Mouse (Mus musculus): ENCODE data around the gene Tcam1. TPM values are rescaled to one million over a fixed set of nuclear protein-coding genes. Genes with fewer than 3 reads are reported as not detected.

The Tcam1 gene
- total and polyA plus RNA-seq, 3 experiments = 0.10 TPM; not detected in 2

DNA sequence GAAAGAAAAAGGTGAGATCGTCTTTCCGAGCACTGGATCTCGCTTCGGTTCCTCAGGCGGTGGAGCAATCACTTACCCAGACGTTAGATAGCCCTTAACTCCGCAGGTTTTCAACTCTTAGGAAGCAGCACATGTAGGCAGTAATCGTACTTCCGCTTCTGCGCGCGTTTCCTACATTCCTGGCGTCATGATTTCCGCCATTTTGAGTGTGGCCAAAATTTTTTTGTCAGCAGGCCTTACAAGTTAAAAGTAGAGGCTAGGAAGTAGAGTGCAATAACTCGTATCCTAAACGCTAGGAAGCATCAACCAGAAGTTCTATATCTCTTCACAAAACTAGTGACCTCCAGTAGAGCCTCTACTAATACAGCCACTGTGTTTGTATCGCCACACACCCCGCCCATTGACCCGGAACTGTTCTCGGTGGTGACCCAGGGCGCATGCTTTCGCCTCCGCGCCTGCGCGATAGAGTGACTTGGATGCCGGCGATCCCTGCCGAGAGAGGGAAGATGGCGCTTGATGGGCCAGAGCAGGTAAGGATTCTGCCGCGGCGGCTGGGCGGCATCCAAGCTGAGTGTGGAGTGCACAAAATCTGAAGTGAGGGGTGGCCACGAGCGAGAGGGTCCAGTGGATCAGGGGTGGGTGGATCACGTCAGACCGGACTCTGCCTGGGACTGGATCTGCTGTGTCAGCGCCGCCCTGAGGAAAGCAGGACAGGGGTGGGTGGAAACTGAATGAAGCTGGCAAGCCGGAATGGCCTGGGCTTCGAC is 20.6 kb upstream of the Tcam1 start, which contains the start of the genes Ftsj3 and Psmc5:
TSS of gene Ftsj3 (minus strand) at position 395 of the 767 bp plus-strand sequence.
TSS of gene Psmc5 (plus strand) at position 470 of the 767 bp plus-strand sequence.
- Histone ChIP-seq H3K79me2 (replicated peaks; ENCODE audit: control insufficient read depth, insufficient read depth, low read length) (no peaks in the 10 kb centered on the region), H3K36me3 (ENCODE audit: control insufficient read depth, insufficient read depth, low read length) (peaks cover 2% of the 10 kb centered on the region), H3K9ac (ENCODE audit: low read depth, low read length) (peak within 1 kb of the TSS; percentile 89), H3K4me3 (peak within 1 kb of the TSS; percentile 71), H3K27ac (peak within 1 kb of the TSS; percentile 83), H3K27me3 (ENCODE audit: control insufficient read depth, insufficient read depth, low read length) (no peaks in the 10 kb centered on the region), H3K4me1 (ENCODE audit: control insufficient read depth, insufficient read depth, low read length) (peaks cover 5% of the 10 kb centered on the region)
- TF ChIP-seq POLR2A (IDR thresholded peaks at IDR 0.05; ENCODE audit: insufficient read depth, low read depth, low read length) = peak; percentile 89
- no peak for TF ChIP-seq CTCF (IDR thresholded peaks at IDR 0.05)
- peak; percentile 97 to 99 for DNase-seq
- intact Hi-C loops (cut with DNase I) = loop anchor here (2.0 kb wide), 1 partner anchor 15 kb away; no protein-coding TSS in a partner anchor
- under 1% methylated on average over 42 of the region's 42 CpGs for WGBS

DNA sequence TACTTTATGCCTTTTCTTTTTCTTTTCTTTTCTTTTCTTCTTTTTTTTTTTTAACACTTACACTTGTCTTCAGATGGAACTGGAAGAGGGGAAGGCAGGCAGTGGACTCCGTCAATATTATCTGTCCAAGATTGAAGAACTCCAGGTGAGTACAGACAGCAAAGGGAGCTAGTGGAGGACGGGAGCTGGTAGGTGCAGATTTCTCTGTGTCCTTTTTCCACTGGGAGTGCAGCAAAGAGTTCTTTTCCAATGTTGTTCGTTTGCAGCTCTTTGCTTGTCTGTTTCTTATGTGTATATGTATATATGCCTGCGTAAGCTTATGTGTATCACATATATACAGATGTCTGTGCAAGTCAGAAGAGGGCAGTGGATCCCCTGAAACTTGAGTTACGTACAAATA is 19.7 kb upstream of the Tcam1 start:
- Histone ChIP-seq H3K9ac (ENCODE audit: low read depth, low read length) (no peak overlapping the region), H3K27ac (peak overlapping the region; percentile 83), H3K36me3 (ENCODE audit: control insufficient read depth, insufficient read depth, low read length) (peaks cover 2% of the 10 kb centered on the region), H3K4me3 (peak overlapping the region; percentile 71), H3K4me1 (ENCODE audit: control insufficient read depth, insufficient read depth, low read length) (peaks cover 5% of the 10 kb centered on the region), H3K79me2 (replicated peaks; ENCODE audit: control insufficient read depth, insufficient read depth, low read length) (no peaks in the 10 kb centered on the region), H3K27me3 (ENCODE audit: control insufficient read depth, insufficient read depth, low read length) (no peaks in the 10 kb centered on the region)
- 45% methylated on average over 5 of the region's 5 CpGs for WGBS
- intact Hi-C loops (cut with DNase I) = loop anchor here (2.0 kb wide), 1 partner anchor 14 kb away; no protein-coding TSS in a partner anchor
- DNase-seq = no peak
- TF ChIP-seq POLR2A (IDR thresholded peaks at IDR 0.05; ENCODE audit: insufficient read depth, low read depth, low read length) = no peak
- no peak for TF ChIP-seq EP300 (IDR thresholded peaks at IDR 0.05; ENCODE audit: insufficient read depth, low read depth, low read length)
- peak; percentile 61 for TF ChIP-seq CTCF (IDR thresholded peaks at IDR 0.05)

DNA sequence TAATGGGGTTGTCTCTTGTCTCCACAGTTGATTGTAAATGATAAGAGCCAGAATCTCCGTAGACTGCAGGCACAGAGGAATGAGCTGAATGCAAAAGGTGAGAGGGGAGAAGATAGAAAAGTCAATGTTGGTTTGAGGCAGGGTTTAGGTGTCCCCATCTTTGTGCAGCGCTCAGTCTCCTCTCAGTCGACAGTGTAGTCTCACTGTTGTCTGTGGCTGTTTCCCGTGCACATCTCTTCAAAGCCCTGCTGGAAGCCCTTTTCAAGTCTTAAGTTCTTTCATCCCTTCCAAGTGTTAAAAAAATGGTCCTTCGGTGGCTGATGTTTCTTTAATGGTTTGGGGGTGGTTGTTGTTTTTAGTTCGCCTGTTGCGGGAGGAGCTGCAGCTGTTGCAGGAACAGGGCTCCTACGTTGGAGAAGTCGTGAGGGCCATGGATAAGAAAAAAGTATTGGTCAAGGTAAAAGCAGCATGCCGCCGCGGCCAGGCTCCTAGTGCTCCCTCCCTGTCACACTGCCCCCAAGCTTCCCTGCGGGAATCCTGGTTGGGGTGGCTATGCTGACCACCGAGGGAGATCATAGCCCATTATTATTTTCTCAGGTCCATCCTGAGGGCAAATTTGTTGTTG is 15.5 kb upstream of the Tcam1 start:
- TF ChIP-seq EP300 (IDR thresholded peaks at IDR 0.05; ENCODE audit: insufficient read depth, low read depth, low read length) (no peak), POLR2A (IDR thresholded peaks at IDR 0.05; ENCODE audit: insufficient read depth, low read depth, low read length) (no peak), CTCF (IDR thresholded peaks at IDR 0.05) (no peak)
- no peak overlapping the region for H3K4me3 ChIP-seq
- no peaks in the 10 kb centered on the region for H3K79me2 ChIP-seq (replicated peaks; ENCODE audit: control insufficient read depth, insufficient read depth, low read length)
- no peaks in the 10 kb centered on the region for H3K27me3 ChIP-seq (ENCODE audit: control insufficient read depth, insufficient read depth, low read length)
- peaks cover 2% of the 10 kb centered on the region for H3K36me3 ChIP-seq (ENCODE audit: control insufficient read depth, insufficient read depth, low read length)
- no peak overlapping the region for H3K9ac ChIP-seq (ENCODE audit: low read depth, low read length)
- H3K27ac ChIP-seq = no peak overlapping the region
- 74% methylated on average over 14 of the region's 14 CpGs for WGBS
- DNase-seq = no peak
- H3K4me1 ChIP-seq (ENCODE audit: control insufficient read depth, insufficient read depth, low read length) = peaks cover 2% of the 10 kb centered on the region
- intact Hi-C loops (cut with DNase I) = no loop called here

DNA sequence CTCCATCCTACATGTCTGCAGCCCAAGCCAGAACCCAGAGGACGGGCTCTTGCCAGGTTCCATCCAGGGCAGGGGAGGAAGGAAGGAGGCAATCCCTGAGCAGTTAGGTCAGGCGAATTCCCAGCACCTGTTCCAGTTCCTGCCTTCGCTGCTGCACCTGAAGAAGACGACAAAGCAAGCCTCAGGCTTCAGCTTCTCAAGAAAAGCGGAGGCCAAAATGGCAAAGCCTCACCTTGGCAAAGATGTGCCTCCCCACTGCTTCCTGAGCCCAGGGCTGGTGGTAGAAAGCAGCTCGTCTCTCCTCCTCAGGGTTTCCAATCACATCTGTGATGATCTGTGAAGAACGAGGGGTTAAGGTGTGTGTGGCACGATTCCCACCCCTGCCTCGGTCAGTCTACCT is 12.5 kb upstream of the Tcam1 start:
- H3K4me1 ChIP-seq (ENCODE audit: control insufficient read depth, insufficient read depth, low read length) = peaks cover 10% of the 10 kb centered on the region
- no peaks in the 10 kb centered on the region for H3K27me3 ChIP-seq (ENCODE audit: control insufficient read depth, insufficient read depth, low read length)
- no peak overlapping the region for H3K27ac ChIP-seq
- DNase-seq = no peak
- peaks cover 1% of the 10 kb centered on the region; the same call in 1 of the 2 replicates for H3K79me2 ChIP-seq (replicated peaks; ENCODE audit: control insufficient read depth, insufficient read depth, low read length)
- peaks cover 2% of the 10 kb centered on the region; the same call in 1 of the 2 replicates for H3K36me3 ChIP-seq (ENCODE audit: control insufficient read depth, insufficient read depth, low read length)
- H3K9ac ChIP-seq (ENCODE audit: low read depth, low read length) = no peak overlapping the region
- 78% methylated on average over 9 of the region's 9 CpGs for WGBS
- TF ChIP-seq POLR2A (IDR thresholded peaks at IDR 0.05; ENCODE audit: insufficient read depth, low read depth, low read length) = no peak
- TF ChIP-seq CTCF (IDR thresholded peaks at IDR 0.05) = no peak
- TF ChIP-seq EP300 (IDR thresholded peaks at IDR 0.05; ENCODE audit: insufficient read depth, low read depth, low read length) = no peak
- intact Hi-C loops (cut with DNase I) = no loop called here
- H3K4me3 ChIP-seq = no peak overlapping the region

DNA sequence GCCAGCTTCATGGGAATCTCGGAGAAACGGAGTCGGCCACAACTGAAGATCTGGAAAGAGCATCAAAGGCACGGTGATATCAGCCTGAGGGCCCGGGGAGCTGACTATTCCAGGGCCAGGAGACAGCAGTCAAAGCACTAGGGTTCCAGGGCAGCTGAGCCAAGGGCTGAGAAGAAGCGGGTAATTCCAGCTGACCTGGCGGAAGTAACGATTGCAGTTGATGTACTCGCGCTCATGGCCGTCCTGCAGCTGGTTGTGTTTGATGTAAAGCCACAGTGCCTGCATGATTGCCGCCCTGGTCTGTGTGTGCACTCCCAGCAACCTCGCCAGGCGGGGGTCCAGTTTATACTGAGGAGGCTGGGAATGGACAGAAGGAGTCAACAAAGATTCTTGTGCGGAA is 11.5 kb upstream of the Tcam1 start:
- peaks cover 5% of the 10 kb centered on the region; the same call in 1 of the 2 replicates for H3K36me3 ChIP-seq (ENCODE audit: control insufficient read depth, insufficient read depth, low read length)
- peaks cover 13% of the 10 kb centered on the region for H3K4me1 ChIP-seq (ENCODE audit: control insufficient read depth, insufficient read depth, low read length)
- no peak for DNase-seq
- no peak for TF ChIP-seq EP300 (IDR thresholded peaks at IDR 0.05; ENCODE audit: insufficient read depth, low read depth, low read length)
- TF ChIP-seq CTCF (IDR thresholded peaks at IDR 0.05) = no peak
- no peak for TF ChIP-seq POLR2A (IDR thresholded peaks at IDR 0.05; ENCODE audit: insufficient read depth, low read depth, low read length)
- intact Hi-C loops (cut with DNase I) = no loop called here
- no peaks in the 10 kb centered on the region for H3K27me3 ChIP-seq (ENCODE audit: control insufficient read depth, insufficient read depth, low read length)
- H3K4me3 ChIP-seq = no peak overlapping the region
- H3K79me2 ChIP-seq (replicated peaks; ENCODE audit: control insufficient read depth, insufficient read depth, low read length) = peaks cover 1% of the 10 kb centered on the region; the same call in 1 of the 2 replicates
- H3K9ac ChIP-seq (ENCODE audit: low read depth, low read length) = no peak overlapping the region
- H3K27ac ChIP-seq = no peak overlapping the region
- 90% methylated on average over 15 of the region's 15 CpGs for WGBS

DNA sequence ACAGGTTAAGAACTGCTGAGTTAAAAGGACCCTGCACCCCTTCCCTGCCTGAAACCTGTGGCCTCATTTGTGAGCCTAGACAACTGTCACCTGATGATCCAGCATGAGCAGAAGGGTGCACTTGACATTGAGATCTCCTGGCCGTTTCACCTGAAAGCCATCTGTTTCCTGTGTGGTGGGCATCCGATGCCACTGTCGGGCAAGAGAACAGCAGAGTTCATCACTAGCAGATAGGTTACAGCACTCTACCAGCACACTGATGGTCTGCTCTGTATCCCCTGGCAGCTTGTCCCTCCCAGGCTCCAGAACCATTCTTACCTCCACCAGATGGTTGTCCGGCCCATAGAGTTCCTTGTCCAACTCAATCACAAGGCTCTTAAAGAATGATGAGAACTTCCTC is 10.9 kb upstream of the Tcam1 start:
- DNase-seq = no peak
- H3K27ac ChIP-seq = no peak overlapping the region
- H3K4me1 ChIP-seq (ENCODE audit: control insufficient read depth, insufficient read depth, low read length) = peaks cover 15% of the 10 kb centered on the region
- intact Hi-C loops (cut with DNase I) = no loop called here
- no peak overlapping the region for H3K4me3 ChIP-seq
- H3K36me3 ChIP-seq (ENCODE audit: control insufficient read depth, insufficient read depth, low read length) = peaks cover 7% of the 10 kb centered on the region; the same call in 1 of the 2 replicates
- WGBS = 74% methylated on average over 4 of the region's 4 CpGs
- no peaks in the 10 kb centered on the region for H3K27me3 ChIP-seq (ENCODE audit: control insufficient read depth, insufficient read depth, low read length)
- H3K79me2 ChIP-seq (replicated peaks; ENCODE audit: control insufficient read depth, insufficient read depth, low read length) = peaks cover 1% of the 10 kb centered on the region
- TF ChIP-seq CTCF (IDR thresholded peaks at IDR 0.05) = no peak
- TF ChIP-seq EP300 (IDR thresholded peaks at IDR 0.05; ENCODE audit: insufficient read depth, low read depth, low read length) = no peak
- TF ChIP-seq POLR2A (IDR thresholded peaks at IDR 0.05; ENCODE audit: insufficient read depth, low read depth, low read length) = no peak
- H3K9ac ChIP-seq (ENCODE audit: low read depth, low read length) = no peak overlapping the region
